Mouse (Mus musculus) lung, postnatal 0 days (tissue): ENCODE measurements around the gene Zbtb43.

ENCODE experiments used
- CTCF ChIP-seq: IDR thresholded peaks from 2 replicates; pipeline ENCODE4 v1.5.1; 2016; ENCODE audit warnings: antibody characterized with exemption, mild to moderate bottlenecking
- EP300 ChIP-seq: IDR thresholded peaks from 2 replicates; pipeline ENCODE4 v1.6.1; 2016; ENCODE audit warnings: antibody characterized with exemption, mild to moderate bottlenecking, control low read depth

DNA sequence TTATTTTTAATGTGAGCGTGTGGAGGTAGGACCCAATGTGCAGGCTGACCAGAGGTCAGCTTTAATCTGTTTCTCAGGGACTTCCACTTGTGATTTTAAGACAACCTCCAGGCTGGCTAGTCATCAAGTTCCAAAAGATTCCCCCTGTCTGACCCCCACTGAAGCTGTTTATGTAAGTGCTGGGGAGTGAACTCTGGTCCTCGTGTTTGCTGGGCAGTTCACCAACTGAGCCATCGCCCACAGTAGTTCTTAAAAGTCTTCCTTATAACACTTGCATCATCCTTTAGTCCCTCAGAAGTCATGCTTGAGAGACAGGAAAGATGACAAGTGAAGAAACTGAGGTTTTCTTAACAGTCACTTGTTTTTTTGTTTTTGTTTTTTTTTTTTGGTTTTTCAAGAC lies 11.7 kb downstream of the Zbtb43 start:
- TF ChIP-seq CTCF (no peak), EP300 (no peak)
